Mouse (Mus musculus) ovary, postnatal 14 days (tissue): ENCODE data around the gene Prss16.

Source experiments
- DNase-seq: peaks from one replicate; pipeline ENCODE4 v3.0.0; 2022; ENCODE audit warnings: low spot score

Prss16 gene

DNA sequence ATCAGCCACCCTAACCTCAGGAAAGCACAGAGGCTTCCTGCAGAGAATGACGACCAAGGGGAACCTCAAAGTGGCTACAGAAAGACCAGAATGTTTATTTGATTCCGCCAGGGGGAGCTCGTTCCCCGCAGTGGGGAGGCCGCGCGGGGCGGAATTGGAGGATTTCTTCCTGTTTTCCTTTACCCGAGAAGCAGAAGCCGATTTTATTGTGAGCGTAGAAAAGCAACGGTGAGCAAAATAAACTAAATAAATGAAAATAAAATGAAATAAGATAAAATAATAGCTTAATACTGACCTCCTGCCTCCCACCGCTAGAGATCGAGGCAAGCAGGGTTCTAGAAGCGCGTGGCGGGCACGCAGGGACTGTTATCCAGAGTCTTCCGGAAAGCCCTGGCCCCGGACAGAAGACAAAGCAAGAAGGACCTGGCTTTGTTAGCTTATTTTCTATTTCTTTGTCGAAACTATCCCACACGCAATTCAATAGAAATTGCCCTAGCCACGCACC, 35.3 kb downstream of the Prss16 start:
- peak; percentile 88 for DNase-seq

DNA sequence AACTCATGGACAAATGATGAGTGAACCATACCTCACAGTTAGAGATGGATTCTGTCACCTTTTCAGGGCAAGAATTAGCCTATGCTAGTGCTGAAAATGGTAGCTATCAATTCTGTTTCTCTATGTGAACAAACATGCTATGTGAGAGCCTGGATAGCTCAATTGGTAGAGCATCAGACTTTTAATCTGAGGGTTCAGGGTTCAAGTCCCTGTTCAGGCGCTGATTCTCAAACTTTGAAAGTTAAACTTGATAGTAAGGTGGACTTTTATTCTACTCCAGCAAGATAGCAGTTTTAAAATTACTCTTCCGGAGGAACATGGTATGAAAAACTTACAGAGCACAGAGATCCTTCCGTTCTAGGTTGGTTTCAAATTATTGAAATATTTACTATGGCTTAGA, 37.9 kb downstream of the Prss16 start:
- no peak for DNase-seq

DNA sequence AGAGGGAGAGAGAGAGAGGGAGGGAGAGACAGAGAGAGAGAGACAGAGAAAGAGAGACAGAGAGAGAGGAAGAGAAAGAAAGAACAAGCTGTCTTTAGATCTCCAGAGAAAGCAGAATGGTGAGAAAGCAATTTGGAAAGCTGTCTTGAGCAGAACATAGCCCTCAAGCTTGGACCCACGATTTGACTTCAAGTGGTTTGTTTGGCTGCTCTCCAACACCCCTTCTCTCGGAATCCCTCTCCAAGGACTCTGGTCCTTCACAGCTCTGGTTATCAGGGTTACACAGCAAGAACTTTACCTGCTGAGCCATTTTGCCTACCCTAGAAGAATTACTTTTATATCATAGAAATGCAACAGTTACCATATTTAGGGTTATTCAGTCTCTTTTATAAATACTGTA, 39.7 kb downstream of the Prss16 start:
- no peak for DNase-seq

DNA sequence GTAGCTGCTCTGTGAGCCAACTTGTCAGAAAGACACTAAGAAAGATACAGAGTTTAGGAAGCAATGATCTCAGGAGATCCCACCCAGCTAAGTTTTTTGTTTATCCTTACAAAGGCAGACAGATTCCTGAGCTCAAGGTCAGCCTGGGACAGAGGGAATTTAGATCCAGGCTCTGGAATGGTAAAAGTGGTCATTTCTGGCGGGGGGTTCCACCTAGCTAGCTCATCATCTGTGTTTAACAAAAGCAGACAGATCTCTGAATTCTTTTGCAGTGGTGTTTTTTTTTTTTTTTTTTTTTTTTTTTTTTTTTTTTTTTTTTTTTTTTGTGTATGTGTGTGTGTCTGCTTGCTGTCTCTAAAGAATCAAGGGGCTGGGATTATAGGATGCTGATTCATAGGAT, 40.3 kb downstream of the Prss16 start:
- no peak for DNase-seq
